Mouse (Mus musculus): Measurements from ENCODE around the gene Cys1. TPM values are rescaled to one million over a fixed set of nuclear protein-coding genes. Genes with fewer than 3 reads are reported as not detected.

Cys1 gene
- polyA plus RNA-seq (2012; rRNA removed; ENCODE audit: low replicate concordance): 3.5 and 4.5 TPM in 2 replicates

DNA sequence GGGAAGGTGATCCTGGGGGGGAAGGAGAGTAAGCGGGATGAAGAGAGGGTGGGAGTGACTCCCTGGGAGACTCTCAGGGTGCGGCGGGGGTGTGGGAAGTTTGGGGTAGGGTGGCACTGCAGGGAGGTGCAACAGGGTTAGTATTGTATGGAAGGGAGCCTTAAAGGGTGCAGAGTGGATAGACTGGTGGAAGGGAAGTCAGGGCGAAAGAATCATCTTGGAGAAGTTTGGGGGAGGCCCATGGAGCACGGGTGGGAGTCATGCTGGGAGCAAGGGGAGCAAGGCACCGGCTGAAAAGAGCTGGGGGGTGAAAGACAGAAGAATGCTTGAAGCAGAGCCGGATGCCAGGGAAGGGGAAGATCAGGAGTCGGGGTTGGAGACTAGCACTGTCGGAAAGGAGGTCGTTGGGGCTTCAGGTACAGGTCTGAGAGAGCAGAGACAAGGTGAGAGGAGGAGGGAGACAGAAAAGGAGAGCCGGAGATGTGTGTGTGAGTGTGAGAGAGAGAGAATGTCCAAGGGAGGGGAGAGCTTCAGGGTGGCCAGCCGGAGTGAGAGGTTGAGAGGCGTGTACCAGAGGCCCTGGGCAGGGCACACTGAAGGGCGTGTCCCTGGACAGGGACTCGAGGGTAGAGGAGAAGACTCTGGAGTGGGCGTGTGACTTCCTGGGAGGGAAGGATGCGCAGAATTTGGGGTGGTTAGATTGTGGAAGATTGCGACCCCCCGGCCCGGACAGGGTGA, at the start of gene Cys1:
TSS of gene Cys1 (minus strand) at position 528 of the 738 bp plus-strand sequence.

DNA sequence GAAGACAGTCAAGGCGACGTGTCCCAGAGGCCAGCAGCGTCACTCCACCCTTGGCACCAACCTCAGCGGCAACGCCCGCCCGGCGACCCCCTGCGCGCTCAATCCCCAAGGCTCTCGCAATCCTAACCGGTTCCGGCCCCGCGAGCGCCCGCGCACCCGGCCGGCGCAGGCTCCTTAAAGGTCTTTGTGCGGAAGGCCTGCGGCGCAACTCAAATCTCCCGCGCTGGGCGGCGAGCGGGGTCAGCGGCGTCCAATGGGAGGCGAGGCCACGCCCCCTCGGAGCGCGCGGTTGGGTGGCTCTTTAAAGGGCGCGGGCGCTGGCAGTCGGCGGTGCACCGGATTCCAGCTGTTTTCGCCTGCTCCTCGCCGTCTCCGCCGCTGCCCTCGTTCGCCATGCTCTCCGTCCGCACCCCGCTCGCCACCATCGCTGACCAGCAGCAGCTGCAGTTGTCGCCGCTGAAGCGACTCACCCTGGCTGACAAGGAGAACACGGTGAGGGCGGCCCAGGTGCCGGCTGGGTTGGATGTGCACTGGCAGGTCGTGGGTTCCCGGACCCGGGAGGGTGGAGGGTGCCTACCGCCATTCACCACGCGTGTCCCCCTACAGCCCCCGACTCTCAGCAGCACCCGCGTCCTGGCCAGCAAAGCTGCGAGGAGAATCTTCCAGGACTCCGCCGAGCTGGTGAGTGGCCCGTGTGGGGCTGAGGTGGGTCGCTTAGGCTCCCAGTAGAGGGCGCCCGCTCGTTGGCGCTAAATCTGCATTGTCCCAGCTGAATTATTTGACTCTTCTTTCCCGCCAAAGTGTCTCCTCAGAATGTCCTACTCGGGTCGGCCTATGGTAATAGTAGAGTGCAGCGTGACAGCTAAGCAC, 26.6 kb upstream of the Cys1 start, which contains the start of gene Rrm2:
TSS of gene Rrm2 (plus strand) at position 288 of the 870 bp plus-strand sequence.

DNA sequence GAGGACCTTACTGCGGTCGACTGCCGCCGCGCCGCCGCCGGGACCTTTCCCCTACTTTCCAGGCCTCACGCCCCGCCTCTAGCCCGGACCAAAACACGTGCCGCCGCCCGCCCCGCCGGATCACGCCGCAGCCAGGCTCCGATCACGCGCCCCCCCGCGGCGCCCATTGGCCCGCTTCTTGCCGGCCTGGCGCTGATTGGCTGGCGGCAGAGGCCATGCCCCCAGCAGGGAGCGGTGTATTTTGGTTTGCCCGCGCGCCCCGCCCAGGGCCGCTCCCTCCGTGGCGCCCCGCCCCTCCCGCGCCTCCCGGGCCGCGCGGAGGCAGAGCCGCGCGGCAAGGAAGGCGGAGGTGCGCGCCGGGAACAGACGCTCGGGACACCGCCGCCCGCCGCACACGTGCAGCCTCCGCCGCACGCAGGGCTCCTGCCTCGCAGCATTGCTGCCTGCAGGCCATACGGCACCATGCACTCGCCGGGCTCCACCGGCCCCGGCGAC, 30.5 kb downstream of the Cys1 start, which contains the start of gene Klf11:
TSS of gene Klf11 (plus strand) at position 212 of the 495 bp plus-strand sequence.

Other genes with a start within 250 kb of the Cys1 start
- 3.6 and 5.8 TPM in 2 replicates for gene Taf1b, start 183.5 kb downstream of the Cys1 start, polyA plus RNA-seq (2012; rRNA removed; ENCODE audit: low replicate concordance)
- gene Grhl1, start 109.5 kb downstream of the Cys1 start, polyA plus RNA-seq (2012; rRNA removed; ENCODE audit: low replicate concordance): 3.9 and 6.3 TPM in 2 replicates
- 9.6 and 17.3 TPM in 2 replicates for gene Klf11, start 30.5 kb downstream of the Cys1 start, polyA plus RNA-seq (2012; rRNA removed; ENCODE audit: low replicate concordance)
- gene Rrm2, start 26.4 kb upstream of the Cys1 start, polyA plus RNA-seq (2012; rRNA removed; ENCODE audit: low replicate concordance): 2.3 and 6.6 TPM in 2 replicates
- gene Mboat2, start 149.1 kb upstream of the Cys1 start, polyA plus RNA-seq (2012; rRNA removed; ENCODE audit: low replicate concordance): 1.4 and 3.1 TPM in 2 replicates